Mouse (Mus musculus) midbrain, embryonic 14.5 days (tissue): Measurements from ENCODE around the gene Zfp988. TPM values are rescaled to one million over a fixed set of nuclear protein-coding genes. Genes with fewer than 3 reads are reported as not detected.
A peak's percentile ranks its signal among the peaks of the same experiment; 100 is the strongest.
"Not testable (repeated sequence)": the region's sequence is repeated elsewhere in the genome, so short reads cannot be mapped to it uniquely, and the experiment has no call there.

Experiments used
- ATAC-seq: fragments of 200-750 bp; cut with Nextera tagmentation; 2 replicates; pipeline ENCODE4 v1.8.0; 2017; ENCODE audit warnings: moderate number of reproducible peaks, moderate library complexity; ENCODE audit not compliant: low FRiP score, low TSS enrichment
- DNase-seq: peaks from one replicate; pipeline ENCODE4 v3.0.0-alpha.2; 2015
- H3K27ac ChIP-seq: fragments of 300-500 bp; sonication (generic); replicated peaks from 2 replicates; pipeline ENCODE4 v1.5.1; 2014; ENCODE audit warnings: mild to moderate bottlenecking, low read depth, low read length, moderate library complexity
- H3K27me3 ChIP-seq: fragments of 300-500 bp; sonication (generic); 2 replicates; pipeline ENCODE4 v1.6.1; 2014; ENCODE audit warnings: low read length, control low read depth, mixed read lengths; ENCODE audit not compliant: control insufficient read depth, insufficient read depth
- H3K36me3 ChIP-seq: fragments of 300-500 bp; sonication (generic); 2 replicates; pipeline ENCODE4 v1.6.1; 2014; ENCODE audit warnings: low read length, control low read depth; ENCODE audit not compliant: control insufficient read depth, insufficient read depth
- H3K4me1 ChIP-seq: fragments of 300-500 bp; sonication (generic); 2 replicates; pipeline ENCODE4 v1.6.1; 2014; ENCODE audit warnings: mild to moderate bottlenecking, antibody characterized with exemption, low read length, control low read depth; ENCODE audit not compliant: control insufficient read depth, insufficient read depth
- H3K4me2 ChIP-seq: fragments of 300-500 bp; sonication (generic); 2 replicates; pipeline ENCODE4 v1.6.1; 2014; ENCODE audit warnings: mild to moderate bottlenecking, low read length, moderate library complexity
- H3K4me3 ChIP-seq: fragments of 300-500 bp; sonication (generic); replicated peaks from 2 replicates; pipeline ENCODE4 v1.5.1; 2014; ENCODE audit warnings: low read depth, low read length
- H3K9ac ChIP-seq: fragments of 300-500 bp; sonication (generic); replicated peaks from 2 replicates; pipeline ENCODE4 v1.6.1; 2014; ENCODE audit warnings: mild to moderate bottlenecking, low read length, moderate library complexity
- H3K9me3 ChIP-seq: fragments of 300-500 bp; sonication (generic); 2 replicates; pipeline ENCODE4 v1.6.1; 2016; ENCODE audit warnings: low read length, control low read depth, mixed read lengths; ENCODE audit not compliant: control insufficient read depth
- WGBS: fragments of 180-500 bp; shearing (Covaris S2); extraction: QIAGEN DNeasy Blood & Tissue Kit; methylation state at CpG from one replicate; pipeline ENCODE4 v1.1.7; 2014; 5-methylcytosine and 5-hydroxymethylcytosine counted together
- polyA plus RNA-seq: library from polyadenylated mRNA; unstranded; fragments of >200 nt; fragmentation: Nextera tagmentation; extraction: Ambion mirVana; gene quantifications from 2 replicates; pipeline ENCODE4 v1.2.1, GENCODE M21; 2014

The Zfp988 gene
- 0.15 TPM in 1 of 2 replicates, not detected in the other for polyA plus RNA-seq

- H3K4me1 ChIP-seq, DNase-seq, H3K27ac ChIP-seq, H3K4me2 ChIP-seq, H3K36me3 ChIP-seq, H3K4me3 ChIP-seq, H3K9me3 ChIP-seq, H3K27me3 ChIP-seq, ATAC-seq, H3K9ac ChIP-seq: not testable (repeated sequence)
- WGBS = 89% methylated on average over 6 of the region's 6 CpGs
Observed at GRCm38 (mm10) chr4:147305436-147305835, at the start of gene Zfp988. Gene Zfp988, plus strand, starts transcription at chr4:147305674.

GRCm38 (mm10) chr4:147262708-147263107 is 42.8 kb upstream of the Zfp988 start:
- H3K4me3 ChIP-seq, H3K4me1 ChIP-seq, ATAC-seq, H3K9ac ChIP-seq, H3K4me2 ChIP-seq, H3K27me3 ChIP-seq, H3K27ac ChIP-seq, H3K36me3 ChIP-seq, DNase-seq: not testable (repeated sequence)
- WGBS = 92% methylated on average over 2 of the region's 3 CpGs
- peaks cover 11% of the 10 kb centered on the region for H3K9me3 ChIP-seq

GRCm38 (mm10) chr4:147267302-147267701 is 38.2 kb upstream of the Zfp988 start:
- H3K9ac ChIP-seq, DNase-seq, H3K27ac ChIP-seq, H3K27me3 ChIP-seq, H3K36me3 ChIP-seq, H3K4me3 ChIP-seq, H3K4me2 ChIP-seq, ATAC-seq, H3K4me1 ChIP-seq: not testable (repeated sequence)
- H3K9me3 ChIP-seq = peaks cover 14% of the 10 kb centered on the region
- 92% methylated on average over 16 of the region's 17 CpGs for WGBS

GRCm38 (mm10) chr4:147268735-147269134 is 36.7 kb upstream of the Zfp988 start:
- not testable (repeated sequence) for DNase-seq, H3K27me3 ChIP-seq, H3K9ac ChIP-seq, H3K36me3 ChIP-seq, ATAC-seq, H3K4me2 ChIP-seq, H3K27ac ChIP-seq, H3K4me3 ChIP-seq, H3K4me1 ChIP-seq
- H3K9me3 ChIP-seq = peaks cover 20% of the 10 kb centered on the region
- WGBS = 90% methylated on average over 25 of the region's 25 CpGs

GRCm38 (mm10) chr4:147270026-147270425 is 35.4 kb upstream of the Zfp988 start:
- WGBS = 85% methylated on average over 4 of the region's 4 CpGs
- DNase-seq, H3K9ac ChIP-seq, H3K27me3 ChIP-seq, H3K4me2 ChIP-seq, H3K27ac ChIP-seq, H3K36me3 ChIP-seq, H3K4me3 ChIP-seq, H3K4me1 ChIP-seq, ATAC-seq: not testable (repeated sequence)
- peaks cover 24% of the 10 kb centered on the region for H3K9me3 ChIP-seq

GRCm38 (mm10) chr4:147271601-147272000 is 33.9 kb upstream of the Zfp988 start:
- not testable (repeated sequence) for H3K27me3 ChIP-seq, H3K36me3 ChIP-seq, H3K27ac ChIP-seq, DNase-seq, ATAC-seq, H3K4me1 ChIP-seq, H3K9ac ChIP-seq, H3K4me2 ChIP-seq, H3K4me3 ChIP-seq
- peaks cover 28% of the 10 kb centered on the region for H3K9me3 ChIP-seq
- WGBS = 89% methylated on average over 11 of the region's 13 CpGs

GRCm38 (mm10) chr4:147275021-147275772 is 30.3 kb upstream of the Zfp988 start:
- H3K36me3 ChIP-seq, H3K27ac ChIP-seq, H3K9ac ChIP-seq, H3K27me3 ChIP-seq, H3K4me2 ChIP-seq, H3K4me1 ChIP-seq, H3K4me3 ChIP-seq: not testable (repeated sequence)
- ATAC-seq = peak; percentile 75; the same call in 1 of the 2 replicates
- 39% methylated on average over 56 of the region's 58 CpGs for WGBS
- peak; percentile 1 for DNase-seq
- peaks cover 18% of the 10 kb centered on the region for H3K9me3 ChIP-seq

- not testable (repeated sequence) for H3K4me3 ChIP-seq, H3K27ac ChIP-seq, DNase-seq, H3K36me3 ChIP-seq, H3K4me1 ChIP-seq, H3K9ac ChIP-seq, H3K27me3 ChIP-seq, H3K4me2 ChIP-seq
- peaks cover 17% of the 10 kb centered on the region for H3K9me3 ChIP-seq
- WGBS = 27% methylated on average over 54 of the region's 54 CpGs
- ATAC-seq = peak; percentile 58; the same call in 1 of the 2 replicates
Observed at GRCm38 (mm10) chr4:147275773-147276140, 29.7 kb upstream of the Zfp988 start.

GRCm38 (mm10) chr4:147280406-147280805 is 25.1 kb upstream of the Zfp988 start:
- not testable (repeated sequence) for H3K9me3 ChIP-seq, H3K9ac ChIP-seq, H3K27me3 ChIP-seq, H3K4me3 ChIP-seq, H3K4me1 ChIP-seq, H3K36me3 ChIP-seq, H3K27ac ChIP-seq, H3K4me2 ChIP-seq, DNase-seq, ATAC-seq
- 80% methylated on average over 2 of the region's 2 CpGs for WGBS
